Mouse (Mus musculus) CH12.LX (cell line): Measurements from ENCODE around the gene Mtfr1l. TPM values are rescaled to one million over a fixed set of nuclear protein-coding genes. Genes with fewer than 3 reads are reported as not detected.

Experiments
- DNase-seq: peaks from one replicate; pipeline ENCODE4 v3.0.0-alpha.2; 2013; ENCODE audit errors: extremely low read depth
- H3K27ac ChIP-seq: 2 replicates; pipeline ENCODE4 v1.5.1; 2012; ENCODE audit warnings: low read depth, mild to moderate bottlenecking, control low read depth, moderate library complexity; ENCODE audit not compliant: insufficient read depth
- H3K27me3 ChIP-seq: replicated peaks from 2 replicates; pipeline ENCODE3; 2012; ENCODE audit warnings: inconsistent platforms
- H3K36me3 ChIP-seq, 2 experiments: replicated peaks in 1 of 2; 2 replicates each; pipeline versions ENCODE3 to v1.6.1; 2012; ENCODE audit warnings: inconsistent platforms in 1 of 2, low read length in 1 of 2, mild to moderate bottlenecking in 1 of 2, mixed read lengths in 1 of 2, moderate library complexity in 1 of 2; ENCODE audit not compliant: control insufficient read depth in 1 of 2, insufficient read depth in 1 of 2
- H3K4me1 ChIP-seq, 2 experiments: 2 replicates each; pipeline ENCODE4 v1.6.1; 2012; ENCODE audit warnings: inconsistent platforms in 1 of 2, moderate library complexity in 1 of 2; ENCODE audit not compliant: insufficient read depth in 2 of 2, control insufficient read depth in 1 of 2
- H3K4me2 ChIP-seq: 2 replicates; pipeline ENCODE4 v1.6.1; 2012; ENCODE audit warnings: low read depth, mild to moderate bottlenecking, control low read depth; ENCODE audit not compliant: poor library complexity, insufficient read depth, severe bottlenecking
- H3K4me3 ChIP-seq, 3 experiments: fragments of 150-350 bp in 1 of 3; sonication (generic) in 1 of 3; replicated peaks in 1 of 3; 2 replicates each; pipeline versions ENCODE3 to v1.5.1; 2011 to 2012; ENCODE audit warnings: low read depth in 2 of 3, low read length in 2 of 3, mild to moderate bottlenecking in 2 of 3, moderate library complexity in 2 of 3, control low read depth in 1 of 3, improper control_type of control experiment in 1 of 3, inconsistent platforms in 1 of 3, mixed read lengths in 1 of 3; ENCODE audit not compliant: poor library complexity in 1 of 3
- H3K79me2 ChIP-seq: replicated peaks from 2 replicates; pipeline ENCODE4 v1.6.1; 2012; ENCODE audit warnings: mild to moderate bottlenecking, moderate library complexity; ENCODE audit not compliant: control insufficient read depth, poor library complexity, insufficient read depth, severe bottlenecking; ENCODE audit errors: extremely low read depth
- H3K9ac ChIP-seq: 2 replicates; pipeline ENCODE4 v1.6.1; 2012; ENCODE audit warnings: low read depth, mild to moderate bottlenecking, control low read depth, moderate library complexity; ENCODE audit not compliant: insufficient read depth
- H3K9me3 ChIP-seq: replicated peaks from 2 replicates; pipeline ENCODE3; 2012; ENCODE audit warnings: low read length, inconsistent platforms, mixed read lengths
- CTCF ChIP-seq, 2 experiments: IDR thresholded peaks in 1 of 2; conservative IDR thresholded peaks in 1 of 2; 2 replicates each; pipeline ENCODE4 v1.5.1; 2011 to 2012; ENCODE audit warnings: low read depth in 2 of 2, low read length in 2 of 2, improper control_type of control experiment in 1 of 2, inconsistent platforms in 1 of 2, mild to moderate bottlenecking in 1 of 2, moderate library complexity in 1 of 2
- EP300 ChIP-seq: IDR thresholded peaks from 2 replicates; pipeline ENCODE4 v1.6.1; 2011; ENCODE audit warnings: low read length, improper control_type of control experiment
- IRF4 ChIP-seq: IDR thresholded peaks from 2 replicates; pipeline ENCODE4 v1.6.1; 2014; ENCODE audit warnings: low read depth, mild to moderate bottlenecking, inconsistent platforms, low read length, improper control_type of control experiment
- MAFK ChIP-seq: IDR thresholded peaks from 2 replicates; pipeline ENCODE4 v1.6.1; 2011; ENCODE audit warnings: low read length, improper control_type of control experiment; ENCODE audit not compliant: insufficient replicate concordance
- MAX ChIP-seq: IDR thresholded peaks from 2 replicates; pipeline ENCODE4 v1.6.1; 2011; ENCODE audit warnings: low read length, improper control_type of control experiment
- MXI1 ChIP-seq: IDR thresholded peaks from 2 replicates; pipeline ENCODE4 v1.6.1; 2011; ENCODE audit warnings: mild to moderate bottlenecking, low read depth, low read length, improper control_type of control experiment
- NELFE ChIP-seq: IDR thresholded peaks from 2 replicates; pipeline ENCODE4 v1.6.1; 2011; ENCODE audit warnings: low read depth, low read length, improper control_type of control experiment
- PAX5 ChIP-seq: IDR thresholded peaks from 2 replicates; pipeline ENCODE4 v1.6.1; 2012; ENCODE audit warnings: low read length, inconsistent platforms, mixed read lengths
- POLR2A ChIP-seq: IDR thresholded peaks from 2 replicates; pipeline ENCODE4 v1.6.1; 2011; ENCODE audit warnings: low read depth, mild to moderate bottlenecking, improper control_type of control experiment, low read length
- RAD21 ChIP-seq: IDR thresholded peaks from 2 replicates; pipeline ENCODE4 v1.6.1; 2011; ENCODE audit warnings: low read depth, mild to moderate bottlenecking, low read length, improper control_type of control experiment, moderate library complexity
- RCOR1 ChIP-seq: conservative IDR thresholded peaks from 2 replicates; pipeline ENCODE4 v1.6.1; 2012; ENCODE audit warnings: low read depth, mild to moderate bottlenecking, inconsistent platforms, low read length, improper control_type of control experiment
- SIN3A ChIP-seq: IDR thresholded peaks from 2 replicates; pipeline ENCODE4 v1.6.1; 2012; ENCODE audit warnings: low read length, improper control_type of control experiment, inconsistent platforms
- SMC3 ChIP-seq: IDR thresholded peaks from 2 replicates; pipeline ENCODE4 v1.6.1; 2011; ENCODE audit warnings: low read depth, low read length, improper control_type of control experiment
- USF1 ChIP-seq: IDR thresholded peaks from 2 replicates; pipeline ENCODE4 v1.6.1; 2014; ENCODE audit warnings: low read depth, mild to moderate bottlenecking, inconsistent platforms, low read length, improper control_type of control experiment
- USF2 ChIP-seq: conservative IDR thresholded peaks from 2 replicates; pipeline ENCODE4 v1.6.1; 2011; ENCODE audit warnings: low read depth, low read length, improper control_type of control experiment
- ZC3H11A ChIP-seq: IDR thresholded peaks from 2 replicates; pipeline ENCODE4 v1.6.1; 2012; ENCODE audit warnings: low read depth, mild to moderate bottlenecking, inconsistent platforms, low read length, improper control_type of control experiment
- ZKSCAN1 ChIP-seq: IDR thresholded peaks from 2 replicates; pipeline ENCODE4 v1.6.1; 2012; ENCODE audit warnings: low read depth, inconsistent platforms, low read length, improper control_type of control experiment, borderline replicate concordance
- ZNF384 ChIP-seq: IDR thresholded peaks from 2 replicates; pipeline ENCODE4 v1.6.1; 2012; ENCODE audit warnings: low read depth, low read length, improper control_type of control experiment, inconsistent platforms
- dilution Hi-C: fragments of 300-500 bp; cut with MboI; formaldehyde crosslinking; loops from 2 replicates; pipeline ENCODE4 v1.14.3; 2020; ENCODE audit warnings: low sequenced_read_pairs; ENCODE audit not compliant: extremely low pct_unique_long_range_greater_than_20kb, extremely low pct_ligation_motif_present
- in situ Hi-C: fragments of 300-500 bp; cut with MboI; formaldehyde crosslinking; loops from 3 replicates; pipeline ENCODE4 v1.14.3; 2019; ENCODE audit warnings: low sequenced_read_pairs, low pct_ligation_motif_present, low pct_unique_long_range_greater_than_20kb, mixed read lengths
- polyA plus RNA-seq: library from polyadenylated mRNA; unstranded; fragments of >175 nt; gene quantifications from 2 replicates; pipeline ENCODE4 v1.2.1, GENCODE M21; 2012; ENCODE audit warnings: low read depth; ENCODE audit not compliant: insufficient read length
- total RNA-seq, 2 experiments: library from RNA; depleted of rRNA; stranded (reverse); fragments of 300-350 nt in 1 of 2; fragments of >200 nt in 1 of 2; gene quantifications; 2 replicates each; pipeline ENCODE4 v1.2.3; 2012 to 2014

The Mtfr1l gene
- total and polyA plus RNA-seq, 3 experiments = 16.2 to 36.5 (median 34.0) TPM

- H3K4me3 ChIP-seq = no peak overlapping the region
- no peak for DNase-seq
- H3K36me3 ChIP-seq = no peaks in the 10 kb centered on the region
- no peak overlapping the region for H3K27ac ChIP-seq
- no peak overlapping the region for H3K9ac ChIP-seq
- H3K27me3 ChIP-seq = no peaks in the 10 kb centered on the region
- no peaks in the 10 kb centered on the region for H3K79me2 ChIP-seq
- dilution Hi-C loops (no loop called here), in situ Hi-C loops (loop anchor here (5.0 kb wide), 1 partner anchor 129 kb away; no protein-coding TSS in a partner anchor)
- peaks cover 20 to 55% of the 10 kb centered on the region in 2 experiments for H3K4me1 ChIP-seq
- no peaks in the 10 kb centered on the region for H3K9me3 ChIP-seq
- H3K4me2 ChIP-seq = no peak overlapping the region
- TF ChIP-seq SIN3A = no peak
- TF ChIP-seq USF1 = no peak
- no peak for TF ChIP-seq RCOR1
- peak in 1 of 2 experiments; percentile 60; a peak in 3 of 4 replicates for TF ChIP-seq CTCF (conservative IDR thresholded peaks at IDR 0.05 in 1 of 2, IDR thresholded peaks at IDR 0.05 in 1 of 2; ENCODE audit: low read depth in 2 of 2, low read length in 2 of 2)
- no peak for TF ChIP-seq ZC3H11A
- TF ChIP-seq ZKSCAN1 = no peak
- TF ChIP-seq ZNF384 = no peak
- no peak for TF ChIP-seq MAFK
- no peak for TF ChIP-seq PAX5
- no peak for TF ChIP-seq USF2
- peak; percentile 68 for TF ChIP-seq SMC3
- peak; percentile 26 for TF ChIP-seq RAD21
- no peak for TF ChIP-seq EP300
These were observed 48.3 kb upstream of the Mtfr1l start for GRCm38 (mm10) chr4:134583513-134583912.

- TF ChIP-seq ZNF384 (no peak), PAX5 (no peak), USF1 (no peak), MAX (no peak), SIN3A (no peak), NELFE (no peak), POLR2A (no peak), MXI1 (no peak), IRF4 (no peak)
- Histone ChIP-seq H3K79me2 (no peaks in the 10 kb centered on the region), H3K36me3 (no peaks in the 10 kb centered on the region), H3K4me1 (peaks cover 10 to 41% of the 10 kb centered on the region in 2 experiments), H3K4me2 (no peak overlapping the region), H3K27me3 (no peaks in the 10 kb centered on the region), H3K9ac (no peak overlapping the region), H3K9me3 (no peaks in the 10 kb centered on the region), H3K27ac (no peak overlapping the region), H3K4me3 (no peak overlapping the region)
- no peak for DNase-seq
- in situ Hi-C loops (loop anchor here (5.0 kb wide), 1 partner anchor 131 kb away; no protein-coding TSS in a partner anchor), dilution Hi-C loops (no loop called here)
These were observed 46.2 kb upstream of the Mtfr1l start for GRCm38 (mm10) chr4:134581365-134581764.
